Mouse (Mus musculus): ENCODE data around the gene Cacna2d4. TPM values are rescaled to one million over a fixed set of nuclear protein-coding genes. Genes with fewer than 3 reads are reported as not detected.

Gene Cacna2d4
- total RNA-seq, 4 experiments from 2014 or later, result 0.11 to 2.2 (median 1.6) TPM

- no peak for DNase-seq (ENCODE audit: low spot score in 2 of 2)
Observed at GRCm38 (mm10) chr6:119307867-119308413, 71.6 kb downstream of the Cacna2d4 start.

GRCm38 (mm10) chr6:119310176-119310575 is 73.8 kb downstream of the Cacna2d4 start:
- no peak for DNase-seq (ENCODE audit: low spot score in 2 of 2)

GRCm38 (mm10) chr6:119312381-119312780 is 76.1 kb downstream of the Cacna2d4 start:
- no peak for DNase-seq (ENCODE audit: low spot score in 2 of 2)

- DNase-seq (ENCODE audit: low spot score in 2 of 2), result no peak
Observed at GRCm38 (mm10) chr6:119313096-119313495, 76.8 kb downstream of the Cacna2d4 start.

- no peak for DNase-seq (ENCODE audit: low spot score in 2 of 2)
Observed at GRCm38 (mm10) chr6:119313588-119314375, 77.5 kb downstream of the Cacna2d4 start.

- no peak for DNase-seq (ENCODE audit: low spot score in 2 of 2)
Observed at GRCm38 (mm10) chr6:119314751-119315476, 78.6 kb downstream of the Cacna2d4 start.

GRCm38 (mm10) chr6:119318732-119319131 is 82.4 kb downstream of the Cacna2d4 start:
- no peak for DNase-seq (ENCODE audit: low spot score in 2 of 2)

- DNase-seq (ENCODE audit: low spot score in 2 of 2), result no peak
Observed at GRCm38 (mm10) chr6:119319358-119319757, 83.0 kb downstream of the Cacna2d4 start.

GRCm38 (mm10) chr6:119320481-119320880 is 84.2 kb downstream of the Cacna2d4 start:
- DNase-seq (ENCODE audit: low spot score in 2 of 2), result no peak

GRCm38 (mm10) chr6:119321752-119322151 is 85.4 kb downstream of the Cacna2d4 start:
- DNase-seq (ENCODE audit: low spot score in 2 of 2), result no peak

GRCm38 (mm10) chr6:119324776-119325175 is 88.5 kb downstream of the Cacna2d4 start:
- no peak for DNase-seq (ENCODE audit: low spot score in 2 of 2)

GRCm38 (mm10) chr6:119325978-119326377 is 89.7 kb downstream of the Cacna2d4 start:
- no peak for DNase-seq (ENCODE audit: low spot score in 2 of 2)

GRCm38 (mm10) chr6:119326541-119326940 is 90.2 kb downstream of the Cacna2d4 start:
- DNase-seq (ENCODE audit: low spot score in 2 of 2), result no peak

GRCm38 (mm10) chr6:119328521-119329115 is 92.3 kb downstream of the Cacna2d4 start:
- DNase-seq (ENCODE audit: low spot score in 2 of 2), result no peak

GRCm38 (mm10) chr6:119329215-119329714 is 92.9 kb downstream of the Cacna2d4 start:
- no peak for DNase-seq (ENCODE audit: low spot score in 2 of 2)

- DNase-seq (ENCODE audit: low spot score in 2 of 2), result no peak
Observed at GRCm38 (mm10) chr6:119329936-119330335, 93.6 kb downstream of the Cacna2d4 start.

GRCm38 (mm10) chr6:119330506-119330905 is 94.2 kb downstream of the Cacna2d4 start, which contains the start of gene Lrtm2:
Lrtm2 (minus strand) TSS chr6:119330766.
- DNase-seq (ENCODE audit: low spot score in 2 of 2), result no peak

- DNase-seq (ENCODE audit: low spot score in 2 of 2), result no peak
Observed at GRCm38 (mm10) chr6:119332111-119332510, 95.8 kb downstream of the Cacna2d4 start.

- DNase-seq (ENCODE audit: low spot score in 2 of 2), result no peak
Observed at GRCm38 (mm10) chr6:119333202-119333601, 96.9 kb downstream of the Cacna2d4 start.

- no peak for DNase-seq (ENCODE audit: low spot score in 2 of 2)
Observed at GRCm38 (mm10) chr6:119333831-119334230, 97.5 kb downstream of the Cacna2d4 start.

GRCm38 (mm10) chr6:119336124-119336523 is 99.8 kb downstream of the Cacna2d4 start:
- DNase-seq (ENCODE audit: low spot score in 2 of 2), result no peak

GRCm38 (mm10) chr6:119337287-119337686 is 101.0 kb downstream of the Cacna2d4 start:
- DNase-seq (ENCODE audit: low spot score in 2 of 2), result no peak
